Mouse (Mus musculus): Measurements from ENCODE around the gene Cacng3.

- TF ChIP-seq CTCF (IDR thresholded peaks at IDR 0.05; ENCODE audit: extremely low read depth, insufficient read length, insufficient replicate concordance, low read depth, low read length) (no peak), POLR2A (IDR thresholded peaks at IDR 0.05; ENCODE audit: low read depth, low read length) (no peak)
These were observed 36.8 kb upstream of the Cacng3 start for GRCm38 (mm10) chr7:122633463-122633862.
